Mouse (Mus musculus) brain, embryonic 14.5 days (tissue): Measurements from ENCODE around the gene Gdap1l1. TPM values are rescaled to one million over a fixed set of nuclear protein-coding genes. Genes with fewer than 3 reads are reported as not detected.
"Not testable (repeated sequence)": the region's sequence is repeated elsewhere in the genome, so short reads cannot be mapped to it uniquely, and the experiment has no call there.

ENCODE experiments used
- DNase-seq: peaks from one replicate; pipeline ENCODE4 v3.0.0-alpha.2; 2011; ENCODE audit warnings: low read depth
- CTCF ChIP-seq: fragments of 200-500 bp; IDR thresholded peaks from 2 replicates; pipeline ENCODE4 v1.5.1; 2012; ENCODE audit warnings: inconsistent platforms, mild to moderate bottlenecking, moderate library complexity, borderline replicate concordance; ENCODE audit not compliant: insufficient read depth, insufficient read length; ENCODE audit errors: extremely low read depth
- POLR2A ChIP-seq: fragments of 200-500 bp; IDR thresholded peaks from 2 replicates; pipeline ENCODE4 v1.6.1; 2012; ENCODE audit warnings: mild to moderate bottlenecking, inconsistent platforms, borderline replicate concordance; ENCODE audit not compliant: poor library complexity, insufficient read depth, insufficient read length, severe bottlenecking; ENCODE audit errors: extremely low read depth
- polyA plus RNA-seq: library from polyadenylated mRNA; depleted of rRNA; stranded (reverse); fragments of >200 nt; gene quantifications from 2 replicates; pipeline ENCODE4 v1.2.3, GENCODE M21; 2012; rRNA removed

The Gdap1l1 gene
- 142 and 170 TPM in 2 replicates for polyA plus RNA-seq

GRCm38 (mm10) chr2:163438246-163438618 is at the start of gene Gdap1l1:
Gene Gdap1l1, plus strand, starts transcription at chr2:163438476.
- peak; percentile 92 for DNase-seq
- TF ChIP-seq POLR2A = 0 out of 2 replicates have a peak, but pooled peaks have one; percentile 14
- no peak for TF ChIP-seq CTCF

GRCm38 (mm10) chr2:163392436-163392835 is 45.8 kb upstream of the Gdap1l1 start:
- TF ChIP-seq POLR2A = no peak
- TF ChIP-seq CTCF = no peak
- no peak for DNase-seq

- no peak for DNase-seq
- TF ChIP-seq CTCF (no peak), POLR2A (no peak)
These were observed 45.0 kb upstream of the Gdap1l1 start for GRCm38 (mm10) chr2:163393241-163393640.

GRCm38 (mm10) chr2:163393976-163394375 is 44.3 kb upstream of the Gdap1l1 start:
- TF ChIP-seq CTCF = no peak
- no peak for TF ChIP-seq POLR2A
- DNase-seq = no peak

GRCm38 (mm10) chr2:163394977-163395376 is 43.3 kb upstream of the Gdap1l1 start:
- TF ChIP-seq POLR2A (no peak), CTCF (no peak)
- no peak for DNase-seq

GRCm38 (mm10) chr2:163397071-163397470 is 41.2 kb upstream of the Gdap1l1 start:
- DNase-seq = no peak
- TF ChIP-seq CTCF (no peak), POLR2A (no peak)

GRCm38 (mm10) chr2:163397905-163398304 is 40.4 kb upstream of the Gdap1l1 start, which contains the start of gene Jph2:
Gene Jph2, minus strand, starts transcription at chr2:163397993.
- peak; percentile 11 for DNase-seq
- no peak for TF ChIP-seq CTCF
- TF ChIP-seq POLR2A = no peak

GRCm38 (mm10) chr2:163398770-163399169 is 39.5 kb upstream of the Gdap1l1 start:
- TF ChIP-seq CTCF (no peak), POLR2A (no peak)

GRCm38 (mm10) chr2:163399222-163399621 is 39.1 kb upstream of the Gdap1l1 start:
- DNase-seq = no peak
- no peak for TF ChIP-seq POLR2A
- TF ChIP-seq CTCF = no peak

More at GRCm38 (mm10) chr2:163398770-163399169, 39.5 kb upstream of the Gdap1l1 start:
- no peak for DNase-seq

- TF ChIP-seq CTCF = peak; percentile 91
- TF ChIP-seq POLR2A = no peak
These were observed 37.1 kb upstream of the Gdap1l1 start for GRCm38 (mm10) chr2:163401221-163401620.

GRCm38 (mm10) chr2:163404037-163404815 is 34.0 kb upstream of the Gdap1l1 start:
- TF ChIP-seq CTCF (no peak), POLR2A (no peak)
- no peak for DNase-seq

More at GRCm38 (mm10) chr2:163401221-163401620, 37.1 kb upstream of the Gdap1l1 start:
- peak; percentile 92 for DNase-seq

- TF ChIP-seq CTCF = no peak
- DNase-seq = no peak
These were observed 28.1 kb upstream of the Gdap1l1 start for GRCm38 (mm10) chr2:163410211-163410610.

- not testable (repeated sequence) for DNase-seq
These were observed 26.9 kb upstream of the Gdap1l1 start for GRCm38 (mm10) chr2:163411344-163411743.
